Mouse (Mus musculus): ENCODE measurements around the gene Mxd4. TPM values are rescaled to one million over a fixed set of nuclear protein-coding genes. Genes with fewer than 3 reads are reported as not detected.

The Mxd4 gene
- polyA plus RNA-seq, 2 experiments from 2014 or later = 112 to 135 TPM

- ATAC-seq = no peak
These were observed 8.3 kb upstream of the Mxd4 start for GRCm38 (mm10) chr5:34195786-34196185.

DNA sequence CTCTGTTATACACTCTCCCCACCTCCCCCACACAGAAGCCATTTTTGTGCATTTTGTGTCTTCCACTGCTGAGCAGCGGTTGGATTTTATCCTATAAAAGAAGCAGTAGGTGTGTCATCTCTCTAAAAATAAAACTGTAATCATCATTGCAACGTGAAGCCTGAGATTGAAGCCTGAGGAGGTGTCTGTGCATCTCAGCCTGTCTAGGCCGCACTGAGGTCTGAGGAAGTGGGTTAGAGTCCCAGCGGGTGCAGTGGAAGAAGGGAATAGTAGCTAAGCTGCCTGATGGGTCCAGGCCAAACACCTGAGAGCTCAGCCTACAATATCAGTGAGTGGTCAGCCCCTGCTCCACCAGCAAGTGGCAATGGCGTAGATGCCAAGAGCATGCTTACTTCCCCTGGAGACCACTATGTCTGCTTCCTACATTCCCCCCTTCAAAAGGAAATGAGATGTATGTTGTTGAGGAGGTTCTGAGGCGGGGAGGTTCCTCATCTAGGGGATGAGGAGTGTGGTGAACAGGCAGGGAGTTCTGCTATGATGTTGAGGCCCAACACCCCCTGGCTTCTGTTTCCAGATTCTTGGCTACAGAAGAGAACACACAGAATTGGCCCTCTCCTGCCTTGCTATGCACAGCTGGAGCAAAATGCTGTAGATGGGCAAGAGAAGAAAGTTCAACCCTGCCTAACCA, 7.6 kb upstream of the Mxd4 start:
- ATAC-seq = no peak

DNA sequence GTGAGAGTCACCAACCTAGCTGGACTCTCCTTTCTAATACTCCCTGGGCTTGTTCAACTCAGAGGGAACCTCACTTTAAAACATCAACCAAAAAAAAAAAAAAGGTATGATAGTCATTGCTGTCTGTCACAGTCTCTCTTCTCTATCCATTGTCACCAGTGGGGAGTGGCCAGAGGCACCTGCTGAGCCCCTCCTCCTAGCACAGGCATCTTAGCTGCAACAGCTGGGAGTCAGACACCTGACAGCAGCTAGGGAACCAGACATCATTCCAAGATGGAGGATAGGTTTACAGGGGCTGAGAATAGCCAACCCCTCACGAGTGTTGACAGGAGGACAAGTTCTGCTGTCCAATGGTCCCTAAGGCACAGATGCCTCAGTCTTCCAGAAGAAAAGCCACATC, 6.9 kb upstream of the Mxd4 start:
- ATAC-seq = no peak

DNA sequence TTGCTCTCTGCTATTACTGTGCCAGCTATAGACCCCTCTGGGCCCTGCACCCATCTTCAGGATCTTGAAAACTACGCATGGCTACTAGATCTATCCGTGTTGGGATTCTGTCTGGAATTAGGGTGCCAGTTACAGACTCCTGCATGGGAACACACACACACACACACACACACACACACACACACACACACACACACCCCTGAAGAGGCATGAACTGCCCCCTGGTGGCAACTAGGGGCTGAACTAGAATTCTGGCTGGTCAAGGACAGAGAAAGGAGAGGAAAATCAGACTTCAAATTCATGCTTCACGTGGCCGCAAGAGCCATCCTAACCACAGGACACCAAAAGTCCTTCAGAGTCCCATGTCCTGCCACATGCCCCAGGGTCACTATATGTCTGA, 4.3 kb upstream of the Mxd4 start:
- no peak for ATAC-seq

DNA sequence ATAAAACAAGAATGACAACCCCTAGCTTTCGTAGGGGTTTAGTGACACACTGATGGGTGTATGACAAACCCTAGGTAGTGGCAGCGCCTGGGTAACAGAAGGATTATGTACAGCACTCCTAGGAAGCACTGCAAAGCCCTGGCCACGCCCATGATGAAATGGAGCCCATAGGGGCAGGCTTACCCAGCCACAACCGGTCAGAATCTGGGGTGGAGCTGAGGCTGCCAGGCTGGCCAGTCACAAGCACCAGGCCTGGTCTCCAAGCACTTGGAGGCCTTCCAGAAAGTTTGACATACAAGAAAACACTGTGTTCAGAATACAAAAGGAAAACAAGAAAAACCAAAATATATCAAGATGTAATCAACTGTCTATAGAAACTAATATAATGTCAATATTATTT, 3.5 kb upstream of the Mxd4 start:
- no peak for ATAC-seq

- ATAC-seq = no peak
These were observed 2.0 kb upstream of the Mxd4 start for GRCm38 (mm10) chr5:34189521-34189920.

GRCm38 (mm10) chr5:34188856-34189255, 1.3 kb upstream of the Mxd4 start:
- no peak for ATAC-seq

DNA sequence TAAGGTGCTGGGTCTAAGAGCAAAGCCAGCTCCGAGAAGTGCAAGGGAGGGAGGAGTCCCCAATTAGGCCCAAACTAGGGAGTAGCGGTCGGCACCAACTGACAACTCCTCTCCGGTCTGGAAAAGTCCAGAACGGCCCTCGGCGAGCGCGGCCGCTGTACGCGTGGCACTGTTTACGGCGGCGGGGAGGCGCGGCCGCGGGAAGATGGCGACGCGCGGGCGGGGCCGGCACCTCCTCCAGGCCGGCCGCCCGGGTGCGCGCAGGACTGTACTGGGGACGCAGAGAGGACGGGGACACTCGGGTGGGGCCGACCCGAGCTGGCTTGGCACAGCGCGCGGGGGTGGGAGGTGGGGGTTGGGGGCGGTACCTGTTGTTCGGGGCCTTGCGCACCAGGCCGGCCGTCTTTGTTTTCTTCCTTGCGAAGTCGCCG, 544 bp downstream of the Mxd4 start:
- ATAC-seq = no peak

DNA sequence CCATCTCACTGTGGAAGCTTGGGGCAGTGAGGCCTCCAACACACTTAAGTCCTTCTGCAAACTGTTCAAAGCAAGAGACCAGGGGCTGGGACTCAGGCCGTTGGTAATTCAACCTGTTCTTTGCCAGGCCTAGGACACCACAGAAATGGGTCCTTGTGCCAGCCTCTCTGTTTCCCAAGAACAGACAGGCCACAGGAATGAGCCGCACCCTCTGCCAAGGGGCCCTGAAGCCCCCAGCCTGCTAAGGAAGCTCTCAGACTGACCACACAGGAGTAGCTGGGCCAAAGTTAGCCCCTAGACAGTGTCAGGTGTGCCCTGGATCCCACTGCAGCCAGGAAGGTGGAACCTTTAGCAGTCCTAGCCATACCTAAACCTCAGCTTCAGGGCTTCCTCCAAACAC, 1.1 kb downstream of the Mxd4 start:
- ATAC-seq = no peak

DNA sequence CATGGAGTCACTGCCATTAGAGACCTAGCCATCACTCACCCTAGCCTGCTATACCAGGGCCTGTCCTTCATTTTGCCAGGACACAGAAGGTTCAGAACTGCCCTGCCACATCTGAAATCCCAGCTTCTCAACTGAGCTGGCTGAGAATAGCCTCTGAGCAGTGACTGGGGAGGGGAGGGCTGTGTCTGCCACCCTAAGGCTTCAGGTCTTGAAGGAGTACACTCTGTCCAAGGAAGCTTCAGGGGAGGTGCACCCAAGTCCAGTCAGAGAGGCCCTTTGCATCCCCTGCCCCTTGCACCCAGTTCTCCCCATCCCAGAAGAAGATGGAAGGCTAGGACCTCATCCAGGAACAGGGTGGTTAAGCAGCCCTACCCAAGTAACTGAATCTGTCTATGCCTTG, 1.7 kb downstream of the Mxd4 start:
- no peak for ATAC-seq

GRCm38 (mm10) chr5:34185051-34185580, 2.4 kb downstream of the Mxd4 start:
- ATAC-seq = no peak

DNA sequence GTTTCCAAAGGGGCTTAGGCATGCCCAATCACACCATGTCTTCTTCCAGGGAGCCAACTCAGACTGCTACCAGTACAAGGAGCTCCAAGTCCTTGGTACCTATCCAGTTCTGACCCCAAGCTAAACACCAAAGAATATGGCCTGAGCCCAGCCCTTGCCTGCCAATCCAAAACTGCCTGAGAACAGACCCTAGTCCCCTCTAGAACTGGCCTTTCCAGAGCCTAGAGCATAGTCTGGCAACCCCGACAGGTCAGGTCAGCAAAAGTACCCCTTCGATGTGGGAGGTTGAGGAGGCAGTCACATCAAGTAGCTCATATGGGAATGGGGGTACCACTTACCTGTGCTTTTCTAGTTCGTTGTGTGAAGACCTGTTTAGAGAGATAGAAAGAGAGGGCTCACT, 3.5 kb downstream of the Mxd4 start:
- no peak for ATAC-seq

GRCm38 (mm10) chr5:34183156-34183880, 4.2 kb downstream of the Mxd4 start:
- ATAC-seq = no peak

DNA sequence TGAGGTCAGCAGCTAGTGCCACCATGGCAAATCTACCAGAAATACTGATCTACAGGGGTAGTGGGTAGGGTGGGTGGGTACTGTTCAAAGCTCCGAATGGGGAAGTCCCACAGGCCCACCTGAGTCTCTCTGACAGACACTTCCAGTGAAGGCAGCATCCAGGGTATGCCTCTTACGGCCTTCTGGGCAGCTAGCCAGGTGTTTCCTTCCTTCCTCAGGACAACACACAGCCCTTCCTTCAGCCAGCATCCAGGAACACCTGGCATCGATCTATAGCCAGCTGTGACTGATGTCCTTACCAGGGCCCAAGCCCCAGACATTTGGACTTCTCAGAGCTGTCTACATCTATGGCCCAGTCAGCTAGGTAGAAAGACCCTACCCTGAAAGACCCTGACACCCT, 5.0 kb downstream of the Mxd4 start:
- ATAC-seq = no peak

DNA sequence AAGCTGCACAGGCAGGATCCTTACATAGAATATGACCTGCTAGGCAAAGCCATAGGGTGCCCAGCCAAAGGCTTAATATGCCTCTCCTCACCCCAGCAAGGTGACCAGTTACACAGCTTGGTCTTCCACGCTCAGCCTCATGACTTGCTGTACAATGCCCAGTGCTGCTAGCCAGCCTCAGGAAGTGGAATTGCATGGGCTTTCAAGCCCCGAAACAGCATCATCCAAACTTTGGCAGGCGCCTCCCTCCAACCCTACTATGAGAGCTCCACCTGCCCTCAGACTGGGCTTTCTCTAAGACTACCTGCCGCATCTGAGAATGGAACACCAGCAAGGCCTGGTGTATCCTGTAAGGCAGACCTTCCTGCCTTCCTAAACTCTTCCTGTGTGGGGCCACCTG, 9.7 kb downstream of the Mxd4 start:
- ATAC-seq = no peak

DNA sequence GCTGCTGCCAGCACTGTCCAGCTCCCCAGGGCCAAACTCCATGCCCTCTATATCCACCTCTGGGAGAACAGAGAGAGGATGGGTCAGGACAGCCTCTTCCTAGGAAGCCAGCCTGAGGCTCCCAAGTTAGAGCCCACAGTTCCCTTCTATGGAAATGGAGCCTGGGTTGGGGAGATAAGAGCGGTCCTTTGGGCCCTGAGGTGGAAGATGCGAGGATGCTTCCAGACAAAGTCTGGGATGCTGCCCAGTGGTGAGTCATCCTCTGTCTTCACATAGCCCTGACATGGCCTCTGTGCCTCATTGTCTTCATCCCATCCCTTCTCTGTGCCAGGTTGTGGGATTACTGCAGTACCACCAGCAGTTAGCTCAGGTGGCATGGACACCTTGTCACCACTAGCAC, 10.4 kb downstream of the Mxd4 start:
- ATAC-seq = no peak

- no peak for ATAC-seq
These were observed 10.8 kb downstream of the Mxd4 start for GRCm38 (mm10) chr5:34176691-34177090.

GRCm38 (mm10) chr5:34175403-34175694, 12.2 kb downstream of the Mxd4 start:
- ATAC-seq = no peak

- ATAC-seq = no peak
These were observed 12.7 kb downstream of the Mxd4 start for GRCm38 (mm10) chr5:34174550-34175402.

DNA sequence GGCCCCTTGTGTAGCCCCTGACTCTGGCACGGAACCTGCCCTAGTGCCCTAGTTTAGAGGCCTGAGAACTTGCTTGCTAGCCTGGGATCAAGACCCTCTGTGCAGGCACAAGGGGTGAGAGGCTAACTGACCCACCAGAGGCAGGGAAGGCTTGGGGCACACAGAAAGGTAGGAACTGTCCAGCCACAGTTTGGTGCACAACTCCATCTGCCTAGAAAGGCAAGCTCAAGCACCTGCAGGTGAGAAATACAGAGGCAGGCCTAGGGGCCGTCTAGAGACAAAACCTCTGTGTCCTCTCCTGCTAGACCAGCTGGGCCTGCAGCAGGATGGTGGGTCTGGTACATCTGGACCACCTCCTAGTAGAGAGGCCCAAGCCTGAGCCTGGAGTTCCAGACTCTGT, 13.5 kb downstream of the Mxd4 start:
- ATAC-seq = no peak

- no peak for ATAC-seq
These were observed 16.8 kb downstream of the Mxd4 start for GRCm38 (mm10) chr5:34170726-34171125.

GRCm38 (mm10) chr5:34169954-34170353, 17.6 kb downstream of the Mxd4 start:
- no peak for ATAC-seq

All from activated CD4-positive, CD25-positive, alpha-beta regulatory T cell, adult 4 months (primary cell).